Mouse (Mus musculus): ENCODE results near the gene Pald1.

- no peak for TF ChIP-seq EP300 (IDR thresholded peaks at IDR 0.05; ENCODE audit: insufficient read depth, low read depth, low read length)
- no peak for TF ChIP-seq CTCF (IDR thresholded peaks at IDR 0.05)
Observed at GRCm38 (mm10) chr10:61410193-61410592, 26.9 kb upstream of the Pald1 start.
